Mouse (Mus musculus) embryonic facial prominence, embryonic 11.5 days (tissue): Measurements from ENCODE around the gene Lamb2. TPM values are rescaled to one million over a fixed set of nuclear protein-coding genes. Genes with fewer than 3 reads are reported as not detected.

ENCODE experiments used
- ATAC-seq: fragments of 200-750 bp; cut with Nextera tagmentation; replicated peaks from 2 replicates; pipeline ENCODE4 v1.8.0; 2017; ENCODE audit warnings: low read depth; ENCODE audit not compliant: insufficient number of reproducible peaks, low FRiP score, low TSS enrichment
- DNase-seq: peaks from one replicate; pipeline ENCODE4 v3.0.0-alpha.2; 2015; ENCODE audit warnings: low spot score
- H3K27ac ChIP-seq: fragments of 300-500 bp; sonication (generic); replicated peaks from 2 replicates; pipeline ENCODE4 v1.5.1; 2014; ENCODE audit warnings: mild to moderate bottlenecking, low read depth, low read length, control low read depth
- H3K27me3 ChIP-seq: fragments of 300-500 bp; sonication (generic); 2 replicates; pipeline ENCODE4 v1.6.1; 2014; ENCODE audit warnings: mild to moderate bottlenecking, low read length, moderate library complexity, mixed read lengths; ENCODE audit not compliant: control insufficient read depth, insufficient read depth
- H3K36me3 ChIP-seq: fragments of 300-500 bp; sonication (generic); replicated peaks from 2 replicates; pipeline ENCODE4 v1.6.1; 2014; ENCODE audit warnings: low read depth, mild to moderate bottlenecking, low read length, moderate library complexity, mixed read lengths; ENCODE audit not compliant: control insufficient read depth, insufficient read depth
- H3K4me1 ChIP-seq: fragments of 300-500 bp; sonication (generic); 2 replicates; pipeline ENCODE4 v1.6.1; 2014; ENCODE audit warnings: low read length, mixed read lengths; ENCODE audit not compliant: control insufficient read depth, insufficient read depth
- H3K4me2 ChIP-seq: fragments of 300-500 bp; sonication (generic); 2 replicates; pipeline ENCODE4 v1.6.1; 2014; ENCODE audit warnings: low read depth, mild to moderate bottlenecking, control low read depth, low read length, moderate library complexity
- H3K4me3 ChIP-seq: fragments of 300-500 bp; sonication (generic); 2 replicates; pipeline ENCODE4 v1.5.1; 2014; ENCODE audit warnings: low read depth, low read length, control low read depth
- H3K9ac ChIP-seq: fragments of 300-500 bp; sonication (generic); replicated peaks from 2 replicates; pipeline ENCODE4 v1.6.1; 2014; ENCODE audit warnings: mild to moderate bottlenecking, control low read depth, low read length
- H3K9me3 ChIP-seq: fragments of 300-500 bp; sonication (generic); replicated peaks from 2 replicates; pipeline ENCODE4 v1.6.1; 2016; ENCODE audit warnings: mild to moderate bottlenecking, low read length, inconsistent platforms, mixed read lengths; ENCODE audit not compliant: control insufficient read depth
- WGBS: fragments of 180-500 bp; shearing (Covaris S2); extraction: QIAGEN DNeasy Blood & Tissue Kit; methylation state at CpG from one replicate; pipeline ENCODE4 v1.1.7; 2014; 5-methylcytosine and 5-hydroxymethylcytosine counted together
- polyA plus RNA-seq: library from polyadenylated mRNA; unstranded; fragments of >200 nt; fragmentation: Nextera tagmentation; extraction: Ambion mirVana; gene quantifications from 2 replicates; pipeline ENCODE4 v1.2.1, GENCODE M21; 2014

The Lamb2 gene
- polyA plus RNA-seq, 1 experiment from 2014 or later = 15.4 TPM

DNA sequence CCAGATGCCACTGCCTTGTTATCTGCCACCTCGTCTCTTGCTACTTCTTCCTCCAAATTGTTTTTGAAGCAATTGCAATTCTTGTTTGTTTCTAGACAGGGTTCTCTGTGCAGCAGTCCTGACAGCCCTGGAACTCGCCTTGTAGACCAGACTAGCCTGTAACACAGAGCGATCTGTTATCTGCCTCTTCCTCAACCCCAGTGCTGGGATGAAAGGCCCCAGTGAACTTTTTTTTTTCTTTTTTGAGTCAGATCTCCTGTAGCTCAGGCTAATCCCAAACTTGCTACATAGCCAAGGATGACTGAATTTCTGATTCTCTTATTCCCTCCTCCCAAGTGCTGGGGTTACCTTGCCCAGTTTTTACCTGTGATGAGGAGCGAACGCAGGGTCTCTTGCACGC lies 25.1 kb upstream of the Lamb2 start:
- Histone ChIP-seq H3K27me3 (no peaks in the 10 kb centered on the region), H3K4me1 (peaks cover 9% of the 10 kb centered on the region; the same call in 1 of the 2 replicates), H3K4me3 (no peak overlapping the region), H3K4me2 (no peak overlapping the region), H3K9ac (no peak overlapping the region), H3K36me3 (no peaks in the 10 kb centered on the region), H3K9me3 (no peaks in the 10 kb centered on the region), H3K27ac (no peak overlapping the region)
- ATAC-seq (no peak), DNase-seq (no peak)
- 84% methylated on average over 6 of the region's 6 CpGs for WGBS

- DNase-seq (no peak), ATAC-seq (no peak)
- H3K27me3 ChIP-seq = no peaks in the 10 kb centered on the region
- no peak overlapping the region for H3K27ac ChIP-seq
- H3K9ac ChIP-seq = no peak overlapping the region
- no peak overlapping the region for H3K4me2 ChIP-seq
- WGBS = 75% methylated on average over 12 of the region's 12 CpGs
- no peaks in the 10 kb centered on the region for H3K4me1 ChIP-seq
- no peak overlapping the region for H3K4me3 ChIP-seq
- H3K36me3 ChIP-seq = no peaks in the 10 kb centered on the region
- no peaks in the 10 kb centered on the region for H3K9me3 ChIP-seq
These were observed 23.6 kb upstream of the Lamb2 start for GRCm38 (mm10) chr9:108455747-108456571.

DNA sequence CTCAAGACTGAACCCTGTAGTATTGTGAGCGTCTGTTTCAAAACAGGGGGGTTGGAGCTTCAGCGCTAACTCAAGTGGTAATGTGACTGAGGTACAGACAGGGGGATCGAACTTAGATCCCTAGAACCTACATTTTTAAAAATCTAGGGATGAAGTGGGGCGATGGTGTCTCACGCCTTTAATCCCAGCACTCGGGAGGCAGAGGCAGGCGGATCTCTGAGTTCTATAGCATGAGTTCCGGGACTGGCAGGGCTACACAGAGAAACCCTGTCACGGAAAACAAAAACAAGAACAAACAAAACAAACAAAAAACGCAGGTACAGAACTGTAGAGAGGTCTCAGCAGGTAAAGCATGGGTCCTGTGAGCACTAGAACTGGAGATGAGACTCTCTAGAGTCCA lies 22.6 kb upstream of the Lamb2 start:
- Histone ChIP-seq H3K4me1 (no peaks in the 10 kb centered on the region), H3K9me3 (no peaks in the 10 kb centered on the region), H3K9ac (no peak overlapping the region), H3K4me2 (no peak overlapping the region), H3K27ac (no peak overlapping the region), H3K4me3 (no peak overlapping the region), H3K36me3 (no peaks in the 10 kb centered on the region), H3K27me3 (no peaks in the 10 kb centered on the region)
- no peak for ATAC-seq
- DNase-seq = no peak
- WGBS = 84% methylated on average over 10 of the region's 10 CpGs

DNA sequence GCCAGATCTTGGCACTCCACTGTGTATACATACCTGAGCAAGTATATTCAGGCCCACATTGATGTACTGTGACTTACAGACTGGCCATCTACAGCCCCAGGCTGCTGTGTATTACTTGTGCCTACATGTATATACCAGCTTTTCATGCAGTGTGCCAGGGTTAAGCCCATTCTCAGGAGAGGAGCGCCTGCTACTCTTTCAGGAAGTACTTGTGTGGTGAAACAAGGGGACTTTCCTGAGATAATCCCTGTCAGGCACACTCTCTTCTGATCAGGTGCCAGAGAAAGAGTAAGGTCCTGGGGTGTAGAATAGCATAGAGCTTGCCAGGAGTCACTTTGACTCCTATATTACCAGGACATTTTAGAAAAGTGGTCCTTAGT lies 19.6 kb upstream of the Lamb2 start:
- Histone ChIP-seq H3K9ac (no peak overlapping the region), H3K27ac (peak overlapping the region; percentile 85; the same call in 1 of the 2 replicates), H3K4me1 (no peaks in the 10 kb centered on the region), H3K9me3 (no peaks in the 10 kb centered on the region), H3K4me3 (peak overlapping the region; percentile 94; the same call in 1 of the 2 replicates), H3K27me3 (no peaks in the 10 kb centered on the region), H3K4me2 (peak overlapping the region; percentile 81), H3K36me3 (peaks cover 3% of the 10 kb centered on the region; the same call in 1 of the 2 replicates)
- no peak for DNase-seq
- ATAC-seq = peak; percentile 29; the same call in 1 of the 2 replicates
- 85% methylated on average over 1 of the region's 1 CpGs for WGBS

- under 1% methylated on average over 49 of the region's 52 CpGs for WGBS
- Histone ChIP-seq H3K9ac (peak within 1 kb of the TSS; percentile 89), H3K4me2 (peak within 1 kb of the TSS; percentile 81), H3K27ac (peak within 1 kb of the TSS; percentile 85), H3K9me3 (no peaks in the 10 kb centered on the region), H3K4me3 (peak within 1 kb of the TSS; percentile 94), H3K36me3 (peaks cover 3% of the 10 kb centered on the region; the same call in 1 of the 2 replicates), H3K27me3 (no peaks in the 10 kb centered on the region), H3K4me1 (no peaks in the 10 kb centered on the region)
- peak; percentile 81 for ATAC-seq
- peak; percentile 90 for DNase-seq
These were observed 19.0 kb upstream of the Lamb2 start, which contains the start of gene Ccdc71 for GRCm38 (mm10) chr9:108460319-108461178. Gene Ccdc71 (plus strand): TSS chr9:108460527.

DNA sequence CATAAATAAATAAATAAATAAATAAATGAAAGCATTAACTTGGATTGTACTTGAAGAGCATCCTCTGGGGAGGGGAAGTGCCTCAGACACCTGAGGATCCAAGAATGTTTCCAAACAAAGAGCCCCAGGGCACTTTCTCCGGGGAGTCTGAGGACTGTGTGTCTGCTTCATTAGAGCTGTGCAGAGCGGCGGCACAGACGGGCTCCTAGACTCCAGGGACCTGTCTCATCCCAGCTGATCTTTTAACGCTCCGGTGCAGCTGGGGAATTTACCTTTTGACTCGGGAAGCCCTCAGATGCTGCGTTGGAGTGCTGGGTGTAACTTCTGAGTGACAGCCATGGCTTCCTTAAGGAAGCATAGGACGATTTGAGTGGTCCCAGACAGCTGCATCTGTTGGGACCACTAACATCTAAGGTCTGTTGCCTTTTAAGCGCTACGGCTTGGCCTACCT lies 18.3 kb upstream of the Lamb2 start, which contains the start of gene Klhdc8b:
TSS of gene Klhdc8b (minus strand) at position 401 of the 451 bp plus-strand sequence.
- Histone ChIP-seq H3K36me3 (peaks cover 3% of the 10 kb centered on the region; the same call in 1 of the 2 replicates), H3K4me3 (peak within 1 kb of the TSS; percentile 94), H3K4me2 (peak within 1 kb of the TSS; percentile 81), H3K27me3 (no peaks in the 10 kb centered on the region), H3K27ac (peak within 1 kb of the TSS; percentile 85), H3K9ac (peak within 1 kb of the TSS; percentile 89), H3K4me1 (no peaks in the 10 kb centered on the region), H3K9me3 (no peaks in the 10 kb centered on the region)
- 21% methylated on average over 11 of the region's 11 CpGs for WGBS
- ATAC-seq (peak; percentile 44; the same call in 1 of the 2 replicates), DNase-seq (peak; percentile 40)

- no peak for ATAC-seq
- peak overlapping the region; percentile 81 for H3K4me2 ChIP-seq
- peak overlapping the region; percentile 94 for H3K4me3 ChIP-seq
- peak overlapping the region; percentile 89; the same call in 1 of the 2 replicates for H3K9ac ChIP-seq
- DNase-seq = no peak
- WGBS = 88% methylated on average over 5 of the region's 5 CpGs
- H3K27ac ChIP-seq = no peak overlapping the region
- H3K36me3 ChIP-seq = peaks cover 3% of the 10 kb centered on the region; the same call in 1 of the 2 replicates
- H3K4me1 ChIP-seq = no peaks in the 10 kb centered on the region
- no peaks in the 10 kb centered on the region for H3K27me3 ChIP-seq
- no peaks in the 10 kb centered on the region for H3K9me3 ChIP-seq
These were observed 17.9 kb upstream of the Lamb2 start for GRCm38 (mm10) chr9:108461675-108462074.
